Mouse (Mus musculus): ENCODE data around the gene Gm28374.

- TF ChIP-seq EP300 (IDR thresholded peaks at IDR 0.05; ENCODE audit: low read depth) (no peak), CTCF (IDR thresholded peaks at IDR 0.05; ENCODE audit: low read depth) (0 out of 2 replicates have a peak, but pooled peaks have one; percentile 14)
Observed at GRCm38 (mm10) chr19:6084478-6085248, 2.6 kb upstream of the Gm28374 start, which contains the start of the genes Zfpl1 and Cdca5.

Data from liver, embryonic 14.5 days (tissue).